28 mouse cellular contexts compared by ENCODE assay signal in genomic region chr6:29026766-29027165, GRCm38 (mm10). TPM values are rescaled to one million over a fixed set of nuclear protein-coding genes. Genes with fewer than 3 reads are reported as not detected.
"Had no signal": no experiment of that assay in that cellular context is flagged by ENCODE, and none has a peak within 500 bp of the region (broad histone marks: within the 10 kb centered on the region; RNA-seq: fewer than 3 reads in every experiment).

No protein-coding gene starts in this region.

- H3K9me3 ChIP-seq: liver, embryonic 13.5 days; midbrain, embryonic 10.5 days had no signal

- H3K9ac ChIP-seq: limb, embryonic 13.5 days; liver, embryonic 13.5 days; lung, embryonic 14.5 days; neural tube, embryonic 13.5 days had no signal

- H3K27ac ChIP-seq: limb, embryonic 10.5 days; limb, embryonic 13.5 days; liver, embryonic 13.5 days; midbrain, embryonic 10.5 days; neural tube, embryonic 13.5 days had no signal

- H3K4me2 ChIP-seq: limb, embryonic 13.5 days; liver, embryonic 13.5 days; lung, embryonic 14.5 days; neural tube, embryonic 13.5 days had no signal

- DNase-seq: kidney, adult 11 months; kidney, adult 9 months; kidney, postnatal 14 days; kidney, postnatal 4 days; liver; liver, embryonic 13.5 days; lung, embryonic 14.5 days; lung, postnatal 36 days; midbrain, embryonic 14.5 days; right cerebral cortex, adult 18-20 months; right cerebral cortex, postnatal 14 days; right cerebral cortex, postnatal 4 days; thymus, adult 18-20 months; thymus, postnatal 36 days had no signal

- ATAC-seq: lung, postnatal 0 days had no signal

- H3K4me3 ChIP-seq: limb, embryonic 10.5 days; limb, embryonic 13.5 days; liver, embryonic 13.5 days; megakaryocyte, embryonic 14.5 days; midbrain, embryonic 10.5 days; neural tube, embryonic 13.5 days had no signal

- H3K36me3 ChIP-seq: limb, embryonic 10.5 days; limb, embryonic 13.5 days; liver, embryonic 13.5 days; midbrain, embryonic 10.5 days; neural tube, embryonic 13.5 days had no signal

RNA-seq across cellular contexts. Expression of gene Lep, which starts 33.3 kb away (rescaled TPM):
- total RNA-seq: layer of hippocampus, adult 18-20 months; layer of hippocampus, postnatal 14 days; left cerebral cortex, adult 8-10 months; left cerebral cortex, postnatal 14 days; neutrophil, adult 5-6 weeks had no signal
- polyA plus RNA-seq: kidney, embryonic 16.5 days; limb, embryonic 10.5 days; limb, embryonic 13.5 days; liver, embryonic 13.5 days; liver, embryonic 16.5 days; lung, embryonic 14.5 days; lung, postnatal 0 days; midbrain, embryonic 10.5 days; midbrain, embryonic 14.5 days; neural tube, embryonic 13.5 days; stomach, embryonic 14.5 days had no signal
